Mouse (Mus musculus) urinary bladder, postnatal 0 days (tissue): ENCODE data around the gene Diablo. TPM values are rescaled to one million over a fixed set of nuclear protein-coding genes. Genes with fewer than 3 reads are reported as not detected.

Experiments
- microRNA-seq: library from miRNA; unstranded; fragments of <30 nt; microRNA quantifications from one replicate; pipeline ENCODE4, GENCODE M21; 2016
- polyA plus RNA-seq: library from polyadenylated mRNA; unstranded; fragments of >200 nt; fragmentation: Nextera tagmentation; extraction: Ambion mirVana; gene quantifications from 2 replicates; pipeline ENCODE4 v1.2.1, GENCODE M21; 2015

Gene Diablo
- 77.9 and 81.1 TPM in 2 replicates for polyA plus RNA-seq

GRCm38 (mm10) chr5:123523692-123524392 is at the start of gene Diablo:
Gene Diablo, minus strand, starts transcription at chr5:123524176.

GRCm38 (mm10) chr5:123572357-123573186 is 48.6 kb upstream of the Diablo start, which contains the start of gene Vps33a:
Gene Vps33a, minus strand, starts transcription at chr5:123573038.

GRCm38 (mm10) chr5:123525281-123525680 is 1.3 kb upstream of the Diablo start, which contains the start of gene Gm49027:
Gene Gm49027, minus strand, starts transcription at chr5:123525488.

GRCm38 (mm10) chr5:123510160-123510559 is 13.8 kb downstream of the Diablo start, which contains the start of gene B3gnt4:
Gene B3gnt4, plus strand, starts transcription at chr5:123510460.

GRCm38 (mm10) chr5:123489112-123489785 is 34.7 kb downstream of the Diablo start, which contains the start of the genes Lrrc43 and Il31:
Gene Lrrc43, plus strand, starts transcription at chr5:123489305.
Gene Il31, minus strand, starts transcription at chr5:123489489.

Small RNA genes lying within 50 kb of the gene (microRNA-seq; reads per million reads assigned to microRNA genes)
- not detected for gene Mir7647

Other genes starting within 250 kb of the Diablo start
- 5.1 and 5.6 TPM in 2 replicates for gene Bcl7a, start 180.3 kb downstream of the Diablo start, polyA plus RNA-seq
- 13.2 and 15.7 TPM in 2 replicates for gene Mlxip, start 129.4 kb downstream of the Diablo start, polyA plus RNA-seq
- gene Lrrc43, start 34.9 kb downstream of the Diablo start, polyA plus RNA-seq, result not detected in 2 replicates
- gene Il31, start 34.7 kb downstream of the Diablo start, polyA plus RNA-seq, result not detected in 2 replicates
- gene B3gnt4, start 13.7 kb downstream of the Diablo start, polyA plus RNA-seq, result 0.23 TPM in 1 of 2 replicates, not detected in the other
- gene Gm49027, start 1.3 kb upstream of the Diablo start, polyA plus RNA-seq, result 0.14 and 0.36 TPM in 2 replicates
- 13.7 and 14.5 TPM in 2 replicates for gene Vps33a, start 48.9 kb upstream of the Diablo start, polyA plus RNA-seq
- gene Clip1, start 160.4 kb upstream of the Diablo start, polyA plus RNA-seq, result 41.6 and 53.8 TPM in 2 replicates
- gene Zcchc8, start 196.9 kb upstream of the Diablo start, polyA plus RNA-seq, result 23.0 and 34.2 TPM in 2 replicates
- 56.9 and 68.2 TPM in 2 replicates for gene Rsrc2, start 225.2 kb upstream of the Diablo start, polyA plus RNA-seq
- 8.0 and 12.9 TPM in 2 replicates for gene Kntc1, start 225.5 kb upstream of the Diablo start, polyA plus RNA-seq